ENCODE assay signal across 27 mouse cellular contexts in the genomic region with DNA sequence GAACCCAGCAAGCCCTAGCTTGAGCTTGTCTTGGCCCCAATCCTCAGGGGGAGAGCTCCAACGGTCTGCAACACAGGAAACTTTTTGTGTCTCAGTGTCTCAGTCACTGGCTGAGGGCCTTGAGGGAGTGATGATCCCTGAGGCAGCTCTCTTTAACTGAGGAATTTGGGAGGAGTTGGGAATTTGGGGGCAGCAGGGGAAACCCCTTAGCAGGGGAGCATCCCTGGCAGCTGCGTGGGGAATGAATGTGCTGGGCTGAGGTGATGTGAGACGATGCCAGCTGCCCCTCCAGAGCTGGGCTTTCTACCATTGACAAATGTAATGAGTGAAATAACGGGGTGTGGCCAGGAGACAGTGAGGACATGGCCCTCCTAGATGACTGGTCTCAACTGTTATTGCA. TPM values are rescaled to one million over a fixed set of nuclear protein-coding genes. Genes with fewer than 3 reads are reported as not detected.
DNase-seq lines count a peak whose midpoint lies in the region; ATAC-seq and TF ChIP-seq lines count a peak whose summit lies in the region.
"Had no signal": no experiment of that assay in that cellular context is flagged by ENCODE, and none has a peak within 500 bp of the region (broad histone marks: within the 10 kb centered on the region; RNA-seq: fewer than 3 reads in every experiment).

No protein-coding gene starts in this region.

- 38% methylated on average over 4 of the region's 4 CpGs for WGBS in embryonic facial prominence, embryonic 14.5 days
- 55% methylated on average over 4 of the region's 4 CpGs for WGBS in embryonic facial prominence, embryonic 10.5 days

- DNase-seq in embryonic facial prominence, embryonic 14.5 days (ENCODE audit: low spot score), result peak; percentile 36
- no peak for DNase-seq in embryonic facial prominence, embryonic 10.5 days (ENCODE audit: low spot score)
- peak; percentile 13 to 17 for DNase-seq in spleen, postnatal 36 days (ENCODE audit: low spot score in 2 of 2)
- DNase-seq in spleen, postnatal 4 days (ENCODE audit: low spot score in 2 of 2), result no peak
- no peak for DNase-seq in adrenal gland, postnatal 14 days
- DNase-seq in ovary, postnatal 36 days (ENCODE audit: low spot score), result no peak
- DNase-seq: adrenal gland, adult 2 months; adrenal gland, postnatal 25 days; cerebellum, adult 11-12 months; cerebellum, adult 8-10 months; cerebellum, postnatal 10 days; gastrocnemius, postnatal 25 days; heart, adult 2 months had no signal

- peaks cover 4% of the 10 kb centered on the region for H3K4me1 ChIP-seq in embryonic facial prominence, embryonic 14.5 days (ENCODE audit: control insufficient read depth, insufficient read depth, low read length)
- H3K4me1 ChIP-seq in embryonic facial prominence, embryonic 10.5 days, result peaks cover 8% of the 10 kb centered on the region

- no peaks in the 10 kb centered on the region for H3K36me3 ChIP-seq in embryonic facial prominence, embryonic 14.5 days (ENCODE audit: control insufficient read depth, insufficient read depth, low read length)
- H3K36me3 ChIP-seq in embryonic facial prominence, embryonic 10.5 days (replicated peaks), result no peaks in the 10 kb centered on the region
- no peaks in the 10 kb centered on the region for H3K36me3 ChIP-seq in myocyte (ENCODE audit: control insufficient read depth, insufficient read depth)
- H3K36me3 ChIP-seq: embryonic facial prominence, embryonic 12.5 days; forebrain, embryonic 12.5 days; forebrain, embryonic 15.5 days; hindbrain, embryonic 12.5 days; hindbrain, embryonic 15.5 days had no signal

- H3K4me2 ChIP-seq in embryonic facial prominence, embryonic 14.5 days (ENCODE audit: low read depth, low read length), result no peak overlapping the region
- H3K4me2 ChIP-seq in myocyte (ENCODE audit: low read depth), result no peak overlapping the region
- H3K4me2 ChIP-seq: embryonic facial prominence, embryonic 12.5 days; forebrain, embryonic 12.5 days; forebrain, embryonic 15.5 days; heart, embryonic 11.5 days; hindbrain, embryonic 12.5 days; hindbrain, embryonic 15.5 days had no signal

- H3K27ac ChIP-seq in embryonic facial prominence, embryonic 14.5 days (replicated peaks; ENCODE audit: low read depth, low read length), result no peak overlapping the region
- H3K27ac ChIP-seq in embryonic facial prominence, embryonic 10.5 days (replicated peaks), result no peak overlapping the region
- H3K27ac ChIP-seq: embryonic facial prominence, embryonic 12.5 days; forebrain, embryonic 12.5 days; forebrain, embryonic 15.5 days; heart, adult 2 months; hindbrain, embryonic 12.5 days; hindbrain, embryonic 15.5 days had no signal

- TF ChIP-seq POLR2A in myocyte (IDR thresholded peaks at IDR 0.05; ENCODE audit: insufficient read length, low read depth), result no peak

- no peak overlapping the region for H3K4me3 ChIP-seq in embryonic facial prominence, embryonic 14.5 days (ENCODE audit: low read depth, low read length)
- no peak overlapping the region for H3K4me3 ChIP-seq in embryonic facial prominence, embryonic 10.5 days
- no peak overlapping the region for H3K4me3 ChIP-seq in myocyte
- H3K4me3 ChIP-seq: embryonic facial prominence, embryonic 12.5 days; erythroblast, embryonic 14.5 days; forebrain, embryonic 12.5 days; forebrain, embryonic 15.5 days; heart, adult 2 months; hindbrain, embryonic 12.5 days; hindbrain, embryonic 15.5 days had no signal

- no peak overlapping the region for H3K9ac ChIP-seq in embryonic facial prominence, embryonic 14.5 days (ENCODE audit: low read depth, low read length)
- H3K9ac ChIP-seq: embryonic facial prominence, embryonic 12.5 days; forebrain, embryonic 12.5 days; forebrain, embryonic 15.5 days; hindbrain, embryonic 12.5 days; hindbrain, embryonic 15.5 days had no signal

- no peaks in the 10 kb centered on the region for H3K79me2 ChIP-seq in myocyte (ENCODE audit: control insufficient read depth, insufficient read depth)

- H3K27me3 ChIP-seq in embryonic facial prominence, embryonic 14.5 days (replicated peaks; ENCODE audit: control insufficient read depth, insufficient read depth, low read length), result no peaks in the 10 kb centered on the region
- no peaks in the 10 kb centered on the region for H3K27me3 ChIP-seq in embryonic facial prominence, embryonic 10.5 days (replicated peaks; ENCODE audit: low read depth, poor library complexity, severe bottlenecking)
- H3K27me3 ChIP-seq in myocyte (ENCODE audit: control insufficient read depth, insufficient read depth, insufficient read length), result no peaks in the 10 kb centered on the region
- H3K27me3 ChIP-seq: embryonic facial prominence, embryonic 12.5 days; forebrain, embryonic 12.5 days; forebrain, embryonic 15.5 days; hindbrain, embryonic 12.5 days; hindbrain, embryonic 15.5 days; Patski had no signal

- H3K9me3 ChIP-seq in embryonic facial prominence, embryonic 14.5 days (ENCODE audit: control insufficient read depth, low read length), result no peaks in the 10 kb centered on the region
- H3K9me3 ChIP-seq in embryonic facial prominence, embryonic 10.5 days, result peaks cover 2% of the 10 kb centered on the region
- H3K9me3 ChIP-seq: embryonic facial prominence, embryonic 12.5 days; forebrain, embryonic 15.5 days; hindbrain, embryonic 12.5 days; hindbrain, embryonic 15.5 days had no signal

- H3ac ChIP-seq in myocyte (ENCODE audit: control insufficient read depth, insufficient read length), result no peak overlapping the region

- no peak for ATAC-seq in embryonic facial prominence, embryonic 14.5 days (ENCODE audit: low read depth)
- ATAC-seq: CD4-positive, CD25-positive, alpha-beta regulatory T cell, adult 4 months; forebrain, embryonic 15.5 days; Patski had no signal

TF ChIP-seq in myocyte, 11 proteins besides CTCF, POLR2A, EP300 and RAD21:
- TF ChIP-seq POLR2AphosphoS2 (IDR thresholded peaks at IDR 0.05; ENCODE audit: insufficient read length, low read depth) (no peak), USF1 (IDR thresholded peaks at IDR 0.05; ENCODE audit: low read depth) (no peak), TCF3 (IDR thresholded peaks at IDR 0.05; ENCODE audit: insufficient read length, low read depth) (peak; percentile 63), REST (IDR thresholded peaks at IDR 0.05; ENCODE audit: insufficient read depth, insufficient read length) (no peak), CEBPB (IDR thresholded peaks at IDR 0.05; ENCODE audit: insufficient read depth, poor library complexity, severe bottlenecking) (no peak), MAX (IDR thresholded peaks at IDR 0.05; ENCODE audit: low read depth) (no peak), MYOD1 (IDR thresholded peaks at IDR 0.05; ENCODE audit: control insufficient read depth in 1 of 3, insufficient read length in 2 of 3, low read depth in 2 of 3) (peak in 2 of 3 experiments; percentile 78 to 90), TCF12 (IDR thresholded peaks at IDR 0.05; ENCODE audit: insufficient read depth, poor library complexity, severe bottlenecking) (peak; percentile 53), E2F4 (IDR thresholded peaks at IDR 0.05; ENCODE audit: insufficient read depth) (no peak), SRF (IDR thresholded peaks at IDR 0.05; ENCODE audit: control insufficient read depth, insufficient read length, low read depth) (no peak), MYOG (IDR thresholded peaks at IDR 0.05; ENCODE audit: control insufficient read depth in 1 of 3, insufficient read depth in 1 of 3, insufficient read length in 2 of 3, low read depth in 2 of 3) (peak; percentile 38 to 96 (median 82))

RNA-seq across cellular contexts. Expression of a gene that starts 4.9 kb away (rescaled TPM):
- polyA plus RNA-seq in embryonic facial prominence, embryonic 14.5 days (2014; fragmentation: Nextera tagmentation; extraction: Ambion mirVana), result 24.5 and 28.6 TPM in 2 replicates
- 25.0 and 26.3 TPM in 2 replicates for polyA plus RNA-seq in embryonic facial prominence, embryonic 10.5 days (2016; fragmentation: Nextera tagmentation; extraction: Ambion mirVana)
- 36.0 TPM for polyA plus RNA-seq in myocyte (2012; fragmentation: generic; extraction: Trizol)
- 23.4 and 32.1 TPM in 2 replicates for total RNA-seq in adrenal gland, postnatal 14 days (2021)

RNA-seq across cellular contexts. Expression of a gene that starts 39.9 kb away (rescaled TPM):
- 1.1 and 2.0 TPM in 2 replicates for polyA plus RNA-seq in embryonic facial prominence, embryonic 14.5 days (2014; fragmentation: Nextera tagmentation; extraction: Ambion mirVana)
- 0.15 and 0.27 TPM in 2 replicates for polyA plus RNA-seq in embryonic facial prominence, embryonic 10.5 days (2016; fragmentation: Nextera tagmentation; extraction: Ambion mirVana)
- 0.44 TPM for polyA plus RNA-seq in myocyte (2012; fragmentation: generic; extraction: Trizol)
- total RNA-seq in adrenal gland, postnatal 14 days (2021), result 0.26 and 0.33 TPM in 2 replicates
- total RNA-seq: heart, adult 2 months; heart, postnatal 25 days; hematopoietic stem cell, adult 5-6 weeks had no signal
- polyA plus RNA-seq: CD4-positive, CD25-positive, alpha-beta regulatory T cell, adult 4 months; erythroblast, embryonic 14.5 days; heart, adult 2 months; heart, embryonic 11.5 days; heart, embryonic 14.5 days; heart, postnatal 0 days had no signal

Comparison
In these comparisons a context has a peak if more than half of its experiments do, and no peak if none do; other contexts are left out.
1. DNase-seq: peak in embryonic facial prominence, embryonic 14.5 days (single experiment) and spleen, postnatal 36 days (2 of 2); none in embryonic facial prominence, embryonic 10.5 days (single experiment), spleen, postnatal 4 days (0 of 2), adrenal gland, postnatal 14 days (single experiment) and ovary, postnatal 36 days (single experiment).